Mouse (Mus musculus) kidney, embryonic 16.5 days (tissue): ENCODE data around the gene Egr2. TPM values are rescaled to one million over a fixed set of nuclear protein-coding genes. Genes with fewer than 3 reads are reported as not detected.

Experiments used
- polyA plus RNA-seq: library from polyadenylated mRNA; unstranded; fragments of >200 nt; fragmentation: Nextera tagmentation; extraction: Ambion mirVana; gene quantifications from 2 replicates; pipeline ENCODE4 v1.2.1, GENCODE M21; 2015

Gene Egr2
- polyA plus RNA-seq, 1 experiment from 2014 or later: 0.64 TPM

Other genes starting within 250 kb of the Egr2 start
- gene Ado, start 13.5 kb downstream of the Egr2 start, polyA plus RNA-seq: 73.1 and 74.9 TPM in 2 replicates